Mouse (Mus musculus) frontal cortex, adult (tissue): ENCODE measurements around the gene Mical1.
A peak's percentile ranks its signal among the peaks of the same experiment; 100 is the strongest.

Experiments used
- ATAC-seq: cut with Nextera tagmentation; 2 replicates; pipeline ENCODE4 v1.9.2; 2017; ENCODE audit warnings: mild to moderate bottlenecking, moderate library complexity, mixed read lengths; ENCODE audit not compliant: low TSS enrichment

The Mical1 gene

DNA sequence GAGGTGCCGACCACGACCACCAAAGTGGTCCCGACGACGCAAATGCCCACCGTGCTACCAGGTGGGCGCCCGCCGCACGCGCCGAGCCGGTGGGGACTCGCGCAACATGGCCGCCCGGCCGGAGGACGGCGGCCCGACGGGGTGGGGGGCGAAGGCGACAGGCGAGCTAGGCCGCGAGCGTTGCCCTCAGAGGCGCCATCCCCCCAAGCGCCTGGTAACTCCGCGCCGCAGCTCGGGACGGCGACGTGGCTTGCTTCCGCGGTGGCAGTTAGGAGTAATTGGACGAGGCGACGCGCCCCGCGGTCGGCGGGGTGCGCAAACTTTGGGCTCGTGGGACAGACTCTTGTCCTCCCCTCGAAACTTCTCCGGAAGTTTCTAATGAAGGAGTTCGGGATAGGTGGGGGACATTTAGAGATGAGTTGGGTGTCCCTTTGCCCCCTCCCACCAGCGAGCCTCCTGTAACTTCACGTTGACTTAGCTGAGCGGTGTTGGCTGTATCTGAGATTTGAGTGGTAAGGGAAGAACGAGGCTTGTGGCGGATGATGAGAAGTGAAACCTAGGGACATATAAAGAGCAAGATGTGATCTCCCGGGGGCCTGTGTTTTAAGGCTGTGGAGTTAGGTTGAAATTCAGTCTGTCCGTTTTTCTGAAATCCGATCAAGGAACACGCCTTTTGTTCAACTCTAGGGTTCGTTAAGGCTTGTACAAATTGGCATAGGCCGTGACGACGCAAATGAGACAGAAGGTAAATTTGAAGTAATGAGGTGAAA, 43.7 kb downstream of the Mical1 start:
- ATAC-seq = peak; percentile 34

DNA sequence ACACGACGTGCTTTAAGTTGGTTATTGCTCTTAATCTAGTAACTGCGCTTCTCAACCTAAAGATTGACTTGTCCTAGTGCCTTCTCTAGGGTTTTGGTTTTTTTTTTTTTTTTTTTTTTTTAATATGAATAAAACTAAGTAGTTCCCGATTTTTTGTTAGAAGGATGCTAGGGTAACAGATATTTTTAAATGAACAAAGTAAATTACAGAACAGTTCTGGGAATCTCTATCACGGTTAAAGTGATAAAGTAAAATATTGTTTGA, 44.2 kb downstream of the Mical1 start:
- no peak for ATAC-seq

DNA sequence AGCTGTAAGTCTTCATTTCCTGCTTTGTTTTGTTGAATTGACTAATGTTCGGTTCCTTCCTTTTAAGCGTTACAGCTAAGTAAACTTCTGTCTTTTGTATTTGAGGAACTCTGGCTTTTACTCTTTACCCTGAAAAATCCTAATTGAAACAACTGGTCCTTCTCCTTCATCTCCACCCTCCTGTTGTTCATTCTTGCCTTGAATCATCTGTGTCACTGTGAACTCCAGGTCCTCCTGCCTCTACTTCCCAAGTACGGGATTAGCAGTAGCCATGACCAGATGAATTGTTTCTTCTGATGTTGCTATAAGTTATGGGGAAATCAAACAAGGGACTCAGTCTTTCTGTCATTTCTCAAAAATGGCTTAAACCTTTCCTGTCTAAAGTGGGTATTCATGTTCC, 47.3 kb downstream of the Mical1 start:
- ATAC-seq = no peak

DNA sequence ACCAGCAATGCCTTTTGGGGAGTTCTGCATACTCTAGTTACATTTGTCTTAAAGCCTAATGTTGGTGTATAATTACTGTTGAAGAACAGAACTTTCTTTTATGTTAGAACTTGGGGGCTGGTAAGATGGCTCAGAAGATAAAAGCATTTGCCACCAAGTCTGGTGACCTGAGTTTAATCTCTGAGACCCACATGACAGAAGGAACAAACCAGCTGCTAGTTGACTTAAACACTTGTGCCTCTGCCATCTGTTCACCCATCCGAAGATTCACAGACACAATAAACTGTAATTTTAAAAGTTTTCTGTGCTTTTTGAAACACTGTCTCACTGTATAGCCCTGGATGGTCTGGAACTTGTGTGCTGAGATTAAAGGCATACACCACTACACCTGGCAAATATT, 49.6 kb downstream of the Mical1 start:
- ATAC-seq = no peak

DNA sequence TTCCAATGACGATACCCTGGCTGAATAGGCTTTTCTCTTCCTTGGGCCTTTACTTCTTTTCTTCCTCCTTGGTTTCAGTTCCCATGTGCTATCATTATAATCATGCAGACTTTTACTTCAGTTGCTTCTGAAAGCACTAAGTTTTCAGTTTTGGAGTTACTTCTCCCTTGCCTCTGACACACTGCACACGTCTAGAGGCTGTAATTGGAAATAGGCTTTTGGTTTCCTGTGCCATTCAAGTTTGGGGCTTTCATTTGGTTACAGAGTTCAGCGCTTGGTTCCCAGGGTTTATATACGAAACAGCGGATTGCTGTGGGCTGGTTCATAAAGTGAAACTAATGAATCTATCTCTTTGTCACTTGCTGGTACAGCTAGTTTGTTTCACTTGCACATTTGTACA, 53.9 kb downstream of the Mical1 start:
- ATAC-seq = no peak

DNA sequence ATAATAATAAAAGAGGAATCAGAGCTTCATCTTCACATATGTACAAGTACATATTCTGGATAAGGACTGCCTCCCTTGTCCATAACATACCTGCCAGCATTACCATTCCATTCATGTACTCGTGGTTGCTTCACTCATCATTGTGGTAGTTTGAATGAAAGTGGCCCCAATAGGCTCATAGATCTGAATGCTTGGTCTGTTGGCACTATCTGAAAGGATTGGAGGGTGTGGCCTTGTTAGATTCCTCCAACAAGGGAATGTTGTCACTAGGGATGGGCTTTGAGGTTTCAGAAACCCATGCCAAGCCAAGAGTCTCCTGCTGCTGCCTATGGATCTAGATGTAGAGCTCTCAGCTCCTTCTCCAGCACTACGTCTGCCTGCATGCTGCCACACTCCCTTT, 59.9 kb downstream of the Mical1 start:
- ATAC-seq = no peak
